Mouse (Mus musculus): ENCODE measurements around the gene Heg1.

- TF ChIP-seq CTCF (IDR thresholded peaks at IDR 0.05) (no peak), EP300 (IDR thresholded peaks at IDR 0.05) (no peak)
Measured at GRCm38 (mm10) chr16:33764501-33765193, 80.5 kb downstream of the Heg1 start.
